Mouse (Mus musculus): ENCODE measurements around the gene Gm30191.

The Gm30191 gene

GRCm38 (mm10) chr4:134246719-134247258 is at the start of gene Gm30191:
Gm30191 (plus strand) TSS chr4:134246935.
- DNase-seq = no peak

- no peak for DNase-seq
These were observed 47.4 kb upstream of the Gm30191 start for GRCm38 (mm10) chr4:134199371-134199770.

GRCm38 (mm10) chr4:134202904-134203303 is 43.8 kb upstream of the Gm30191 start, which contains the start of gene Gm7534:
Gm7534 (minus strand) TSS chr4:134203004.
- DNase-seq = no peak

GRCm38 (mm10) chr4:134203340-134203896 is 43.3 kb upstream of the Gm30191 start:
- DNase-seq = no peak

- no peak for DNase-seq
These were observed 40.2 kb upstream of the Gm30191 start for GRCm38 (mm10) chr4:134206488-134207053.

- DNase-seq = peak; percentile 51 to 70
These were observed 23.7 kb upstream of the Gm30191 start for GRCm38 (mm10) chr4:134222793-134223600.

GRCm38 (mm10) chr4:134227194-134227593 is 19.5 kb upstream of the Gm30191 start, which contains the start of gene Catsper4:
Catsper4 (minus strand) TSS chr4:134227383.
- DNase-seq = peak; percentile 36 to 53

- DNase-seq = no peak
These were observed 16.3 kb upstream of the Gm30191 start for GRCm38 (mm10) chr4:134230431-134230830.

GRCm38 (mm10) chr4:134234876-134235275 is 11.9 kb upstream of the Gm30191 start:
- no peak for DNase-seq

GRCm38 (mm10) chr4:134237582-134238278 is 9.0 kb upstream of the Gm30191 start:
- DNase-seq = no peak

- peak; percentile 80 to 89 for DNase-seq
These were observed 8.5 kb upstream of the Gm30191 start, which contains the start of gene Cnksr1 for GRCm38 (mm10) chr4:134238279-134238651. Cnksr1 (minus strand) TSS chr4:134238399.

- DNase-seq = no peak
These were observed 8.0 kb upstream of the Gm30191 start for GRCm38 (mm10) chr4:134238686-134239085.

GRCm38 (mm10) chr4:134243516-134244250 is 3.1 kb upstream of the Gm30191 start, which contains the start of gene E130218I03Rik:
E130218I03Rik (plus strand) TSS chr4:134243662.
- DNase-seq = no peak

GRCm38 (mm10) chr4:134245148-134245843 is 1.4 kb upstream of the Gm30191 start, which contains the start of gene Zfp593:
Zfp593 (minus strand) TSS chr4:134245592.
- peak; percentile 97 for DNase-seq

GRCm38 (mm10) chr4:134246256-134246655 is 479 bp upstream of the Gm30191 start:
- peak in 1 of 2 experiments; percentile 26 for DNase-seq

- peak; percentile 90 to 91 for DNase-seq
These were observed 2.9 kb downstream of the Gm30191 start for GRCm38 (mm10) chr4:134249651-134250050.

GRCm38 (mm10) chr4:134250116-134250929 is 3.6 kb downstream of the Gm30191 start:
- peak in 1 of 2 experiments; percentile 24 for DNase-seq

GRCm38 (mm10) chr4:134250930-134251240 is 4.2 kb downstream of the Gm30191 start:
- DNase-seq = no peak

GRCm38 (mm10) chr4:134251241-134252130 is 4.8 kb downstream of the Gm30191 start:
- peak; percentile 49 to 62 for DNase-seq

Measured in kidney, postnatal 4 days (tissue).